Mouse (Mus musculus): ENCODE measurements around the gene Rnf144b. TPM values are rescaled to one million over a fixed set of nuclear protein-coding genes. Genes with fewer than 3 reads are reported as not detected.

The Rnf144b gene
- total and polyA plus RNA-seq, 3 experiments: 8.0 to 31.0 (median 18.1) TPM

DNA sequence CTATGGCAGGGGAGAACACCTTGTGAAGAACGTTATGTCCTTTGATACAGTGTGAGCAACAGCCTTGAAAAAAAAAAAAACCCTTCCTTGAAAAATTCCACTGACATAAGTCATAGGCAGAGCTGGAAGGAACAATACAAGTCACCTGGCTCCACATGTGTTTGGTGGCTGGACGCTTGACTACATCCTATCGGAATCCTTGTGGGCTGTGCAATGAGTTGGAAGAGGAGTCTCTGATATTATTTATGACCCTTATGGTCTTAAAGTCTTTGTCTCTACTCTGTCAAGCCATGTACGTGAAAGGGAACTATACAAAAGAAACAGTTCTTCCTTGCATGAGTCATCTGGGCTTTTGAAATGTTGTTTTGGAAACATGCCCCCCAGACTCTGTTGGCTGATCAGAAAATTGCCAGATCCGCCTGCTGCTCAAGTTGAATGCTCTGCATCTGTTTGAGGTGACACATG, 94.7 kb downstream of the Rnf144b start:
- DNase-seq: no peak
- intact Hi-C loops (cut with DNase I): no loop called here

DNA sequence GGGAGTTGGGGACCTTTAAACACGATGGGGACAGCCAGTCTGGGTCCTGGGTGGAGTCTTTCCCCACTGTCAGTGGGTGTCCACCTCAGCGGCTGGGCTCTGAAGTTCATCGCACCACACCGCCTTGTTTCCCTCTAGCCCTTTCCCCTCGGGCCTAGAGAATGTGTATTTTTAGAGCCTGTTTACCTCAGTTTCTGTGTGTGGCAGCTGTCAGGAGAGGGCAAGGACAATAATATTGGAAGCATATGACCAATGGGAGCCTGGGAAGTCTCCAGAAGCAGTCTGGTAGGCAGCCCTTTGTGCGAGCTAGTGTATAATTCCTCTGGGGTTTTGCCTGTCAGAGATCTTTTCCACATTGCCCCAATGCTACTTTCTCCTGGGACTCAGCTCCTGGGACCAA, 95.9 kb downstream of the Rnf144b start:
- DNase-seq: no peak
- Histone ChIP-seq H3K79me2 (replicated peaks; ENCODE audit: control insufficient read depth, insufficient read depth, low read length) (no peaks in the 10 kb centered on the region), H3K36me3 (ENCODE audit: control insufficient read depth, insufficient read depth, low read length) (peaks cover 20% of the 10 kb centered on the region), H3K27ac (peak overlapping the region; percentile 57), H3K4me3 (no peak overlapping the region), H3K27me3 (ENCODE audit: control insufficient read depth, insufficient read depth, low read length) (no peaks in the 10 kb centered on the region), H3K9ac (ENCODE audit: low read depth, low read length) (no peak overlapping the region), H3K4me1 (ENCODE audit: control insufficient read depth, insufficient read depth, low read length) (peaks cover 13% of the 10 kb centered on the region)
- intact Hi-C loops (cut with DNase I): no loop called here
- TF ChIP-seq CTCF (IDR thresholded peaks at IDR 0.05): no peak
- TF ChIP-seq EP300 (IDR thresholded peaks at IDR 0.05; ENCODE audit: insufficient read depth, low read depth, low read length): no peak
- no peak for TF ChIP-seq POLR2A (IDR thresholded peaks at IDR 0.05; ENCODE audit: insufficient read depth, low read depth, low read length)
- WGBS: 66% methylated on average over 6 of the region's 6 CpGs

More for the DNA sequence above, 94.7 kb downstream of the Rnf144b start:
- Histone ChIP-seq H3K27me3 (ENCODE audit: control insufficient read depth, insufficient read depth, low read length) (no peaks in the 10 kb centered on the region), H3K4me1 (ENCODE audit: control insufficient read depth, insufficient read depth, low read length) (peaks cover 13% of the 10 kb centered on the region), H3K79me2 (replicated peaks; ENCODE audit: control insufficient read depth, insufficient read depth, low read length) (no peaks in the 10 kb centered on the region), H3K9ac (ENCODE audit: low read depth, low read length) (no peak overlapping the region), H3K36me3 (ENCODE audit: control insufficient read depth, insufficient read depth, low read length) (peaks cover 20% of the 10 kb centered on the region), H3K27ac (peak overlapping the region; percentile 57), H3K4me3 (0 out of 2 replicates have a peak overlapping the region, but pooled peaks have one; percentile 14)
- WGBS: 38% methylated on average over 5 of the region's 5 CpGs
- TF ChIP-seq EP300 (IDR thresholded peaks at IDR 0.05; ENCODE audit: insufficient read depth, low read depth, low read length): no peak

DNA sequence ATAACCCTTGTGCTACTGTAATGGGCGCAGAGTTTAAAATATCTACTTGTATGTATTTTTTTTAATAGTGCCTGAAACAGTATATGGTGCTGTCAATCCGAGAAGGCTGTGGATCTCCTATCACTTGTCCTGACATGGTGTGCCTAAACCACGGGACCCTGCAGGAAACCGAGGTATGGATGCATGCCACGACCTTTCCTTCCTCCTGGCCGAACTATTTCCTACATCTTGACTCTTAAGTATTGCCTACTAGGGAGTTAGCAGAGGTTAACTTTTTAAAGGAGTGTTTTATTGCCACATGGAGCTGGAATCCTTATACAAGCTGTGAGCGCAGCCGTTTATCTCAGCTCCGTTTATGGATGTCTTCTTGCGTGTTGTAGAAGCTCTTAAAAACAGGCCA, 98.0 kb downstream of the Rnf144b start:
- H3K27ac ChIP-seq: no peak overlapping the region; the same call in 1 of the 2 replicates
- peaks cover 18% of the 10 kb centered on the region for H3K36me3 ChIP-seq (ENCODE audit: control insufficient read depth, insufficient read depth, low read length)
- no peaks in the 10 kb centered on the region for H3K27me3 ChIP-seq (ENCODE audit: control insufficient read depth, insufficient read depth, low read length)
- H3K9ac ChIP-seq (ENCODE audit: low read depth, low read length): no peak overlapping the region
- WGBS: 70% methylated on average over 10 of the region's 10 CpGs
- intact Hi-C loops (cut with DNase I): loop anchor here (10.0 kb wide), 1 partner anchor 66 kb away; no protein-coding TSS in a partner anchor
- H3K79me2 ChIP-seq (replicated peaks; ENCODE audit: control insufficient read depth, insufficient read depth, low read length): no peaks in the 10 kb centered on the region
- no peak for DNase-seq
- TF ChIP-seq POLR2A (IDR thresholded peaks at IDR 0.05; ENCODE audit: insufficient read depth, low read depth, low read length) (no peak), CTCF (IDR thresholded peaks at IDR 0.05) (no peak), EP300 (IDR thresholded peaks at IDR 0.05; ENCODE audit: insufficient read depth, low read depth, low read length) (no peak)
- peaks cover 17% of the 10 kb centered on the region for H3K4me1 ChIP-seq (ENCODE audit: control insufficient read depth, insufficient read depth, low read length)
- H3K4me3 ChIP-seq: no peak overlapping the region

DNA sequence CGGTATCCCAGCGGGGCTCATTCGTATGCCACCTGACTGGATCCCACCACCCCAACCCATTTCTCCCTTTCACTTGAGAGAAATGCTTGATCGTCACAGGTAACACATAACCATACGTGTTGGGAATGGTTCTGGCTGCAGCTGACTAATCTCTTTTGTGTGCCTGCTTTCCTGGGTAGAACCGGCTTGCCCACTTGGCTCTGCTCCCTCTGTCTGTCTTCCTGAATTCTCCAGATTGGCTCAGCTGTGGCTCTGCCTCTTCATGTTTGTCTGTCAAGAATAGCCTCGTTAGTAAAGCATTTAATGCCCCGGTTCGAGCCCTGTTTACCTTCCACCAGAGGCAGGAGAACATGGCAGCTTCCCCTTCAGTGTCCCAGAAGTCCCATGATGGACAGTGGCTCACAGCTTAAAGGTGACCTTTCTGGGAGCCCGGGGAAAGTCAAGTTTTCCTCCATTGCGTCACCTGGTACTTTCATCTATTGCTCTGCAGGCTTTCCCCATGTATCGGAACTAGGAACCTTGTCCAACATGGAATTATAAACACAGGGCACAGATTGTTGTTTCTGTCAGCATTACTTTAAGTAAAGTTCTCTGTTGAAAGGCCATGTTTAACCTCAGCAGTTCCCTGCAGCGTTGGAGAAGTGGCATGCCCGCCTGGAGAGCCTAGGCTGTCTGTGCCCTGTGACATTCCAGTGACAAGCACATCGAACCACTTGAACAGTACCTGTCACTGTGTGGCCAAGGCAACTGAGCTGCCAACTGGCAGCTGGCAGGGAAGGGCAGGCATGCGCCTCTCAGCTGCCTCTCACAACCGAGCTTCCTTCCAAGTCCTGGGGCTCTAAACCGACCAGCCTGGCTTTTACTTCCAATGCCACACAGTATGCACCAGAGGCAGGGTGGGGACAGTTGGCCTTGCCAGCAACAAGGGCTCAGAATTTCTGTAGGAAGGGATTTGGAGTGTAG, 101.4 kb downstream of the Rnf144b start:
- Histone ChIP-seq H3K4me1 (ENCODE audit: control insufficient read depth, insufficient read depth, low read length) (peaks cover 9% of the 10 kb centered on the region), H3K9ac (ENCODE audit: low read depth, low read length) (no peak overlapping the region), H3K27ac (peak overlapping the region; percentile 87), H3K4me3 (no peak overlapping the region), H3K27me3 (ENCODE audit: control insufficient read depth, insufficient read depth, low read length) (no peaks in the 10 kb centered on the region), H3K36me3 (ENCODE audit: control insufficient read depth, insufficient read depth, low read length) (peaks cover 9% of the 10 kb centered on the region), H3K79me2 (replicated peaks; ENCODE audit: control insufficient read depth, insufficient read depth, low read length) (peaks cover under 1% of the 10 kb centered on the region; the same call in 1 of the 2 replicates)
- peak; percentile 70 to 84 for DNase-seq
- intact Hi-C loops (cut with DNase I): loop anchor here (2.0 to 10.0 kb wide), 2 partner anchors 23 to 69 kb away; no protein-coding TSS in a partner anchor
- TF ChIP-seq CTCF (IDR thresholded peaks at IDR 0.05) (no peak), EP300 (IDR thresholded peaks at IDR 0.05; ENCODE audit: insufficient read depth, low read depth, low read length) (peak; percentile 98), POLR2A (IDR thresholded peaks at IDR 0.05; ENCODE audit: insufficient read depth, low read depth, low read length) (peak; percentile 64; the same call in 1 of the 2 replicates)
- 51% methylated on average over 18 of the region's 18 CpGs for WGBS

DNA sequence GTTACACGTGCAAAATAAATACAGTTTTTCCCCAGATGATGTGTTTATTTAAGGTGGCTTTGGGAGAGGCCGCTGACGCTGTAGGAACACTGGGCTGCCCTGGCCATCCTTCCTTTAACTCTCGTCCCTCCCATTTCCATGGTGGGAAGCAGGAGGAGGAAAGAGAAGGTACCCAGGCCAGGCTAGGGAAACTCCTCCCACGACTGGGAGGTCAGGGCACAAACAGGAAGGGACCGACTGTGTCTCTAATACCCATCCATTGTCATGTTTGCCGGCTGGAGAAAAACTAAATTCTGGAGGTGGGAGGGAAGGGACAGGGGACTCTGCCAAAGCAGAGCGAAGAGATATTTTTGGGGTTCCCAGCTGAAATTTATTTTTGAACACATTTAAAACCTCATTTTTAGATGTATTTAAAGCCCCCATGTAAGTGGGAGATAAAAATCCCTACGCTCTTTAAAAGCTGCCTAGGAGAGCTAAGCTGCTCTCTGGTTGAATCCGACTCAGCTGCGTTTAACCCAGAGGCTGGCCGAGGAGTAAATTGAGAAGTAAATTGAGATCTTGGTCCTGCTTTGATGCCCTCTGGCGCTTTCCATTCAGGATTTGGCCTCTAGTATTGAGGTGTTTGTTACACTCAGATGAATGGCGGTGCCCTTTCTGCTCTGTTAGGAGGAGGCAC, 102.3 kb downstream of the Rnf144b start:
- Histone ChIP-seq H3K4me3 (peak overlapping the region; percentile 1; the same call in 1 of the 2 replicates), H3K27me3 (ENCODE audit: control insufficient read depth, insufficient read depth, low read length) (no peaks in the 10 kb centered on the region), H3K9ac (ENCODE audit: low read depth, low read length) (no peak overlapping the region), H3K4me1 (ENCODE audit: control insufficient read depth, insufficient read depth, low read length) (peaks cover 9% of the 10 kb centered on the region), H3K36me3 (ENCODE audit: control insufficient read depth, insufficient read depth, low read length) (peaks cover 9% of the 10 kb centered on the region), H3K79me2 (replicated peaks; ENCODE audit: control insufficient read depth, insufficient read depth, low read length) (peaks cover 5% of the 10 kb centered on the region; the same call in 1 of the 2 replicates), H3K27ac (peak overlapping the region; percentile 75)
- WGBS: 31% methylated on average over 14 of the region's 14 CpGs
- DNase-seq: peak in 1 of 2 experiments; percentile 36
- no peak for TF ChIP-seq EP300 (IDR thresholded peaks at IDR 0.05; ENCODE audit: insufficient read depth, low read depth, low read length)
- TF ChIP-seq CTCF (IDR thresholded peaks at IDR 0.05): no peak
- TF ChIP-seq POLR2A (IDR thresholded peaks at IDR 0.05; ENCODE audit: insufficient read depth, low read depth, low read length): no peak
- intact Hi-C loops (cut with DNase I): loop anchor here (2.0 to 10.0 kb wide), 3 partner anchors 24 to 70 kb away; no protein-coding TSS in a partner anchor

Data from heart, adult 2 months (tissue).